Mouse (Mus musculus): ENCODE measurements around the gene Zfp609. TPM values are rescaled to one million over a fixed set of nuclear protein-coding genes. Genes with fewer than 3 reads are reported as not detected.

Gene Zfp609
- polyA plus RNA-seq, 1 experiment from 2014 or later: 7.0 TPM

- no peak for DNase-seq (ENCODE audit: low spot score)
- H3K27me3 ChIP-seq (replicated peaks; ENCODE audit: low read depth, poor library complexity, severe bottlenecking): no peaks in the 10 kb centered on the region
Observed at GRCm38 (mm10) chr9:65776874-65777432, 50.4 kb downstream of the Zfp609 start.

GRCm38 (mm10) chr9:65776137-65776872 lies 51.1 kb downstream of the Zfp609 start:
- peaks cover 19% of the 10 kb centered on the region for H3K4me1 ChIP-seq
- WGBS: 16% methylated on average over 8 of the region's 8 CpGs
- H3K9me3 ChIP-seq: no peaks in the 10 kb centered on the region; the same call in 1 of the 2 replicates
- H3K27me3 ChIP-seq (replicated peaks; ENCODE audit: low read depth, poor library complexity, severe bottlenecking): no peaks in the 10 kb centered on the region
- H3K27ac ChIP-seq (replicated peaks): peak overlapping the region; percentile 19; the same call in 1 of the 2 replicates
- 0 out of 2 replicates have a peak overlapping the region, but pooled peaks have one; percentile 16 for H3K4me3 ChIP-seq
- H3K36me3 ChIP-seq (replicated peaks): peaks cover 20% of the 10 kb centered on the region
- peak; percentile 24 for DNase-seq (ENCODE audit: low spot score)

More at GRCm38 (mm10) chr9:65776874-65777432, 50.4 kb downstream of the Zfp609 start:
- Histone ChIP-seq H3K4me1 (peaks cover 16% of the 10 kb centered on the region), H3K27ac (replicated peaks) (no peak overlapping the region), H3K9me3 (no peaks in the 10 kb centered on the region; the same call in 1 of the 2 replicates), H3K4me3 (no peak overlapping the region), H3K36me3 (replicated peaks) (peaks cover 20% of the 10 kb centered on the region)
- WGBS: 17% methylated on average over 1 of the region's 1 CpGs

GRCm38 (mm10) chr9:65773783-65774182 lies 53.6 kb downstream of the Zfp609 start:
- Histone ChIP-seq H3K36me3 (replicated peaks) (peaks cover 20% of the 10 kb centered on the region), H3K27me3 (replicated peaks; ENCODE audit: low read depth, poor library complexity, severe bottlenecking) (no peaks in the 10 kb centered on the region), H3K27ac (replicated peaks) (no peak overlapping the region), H3K4me3 (no peak overlapping the region), H3K9me3 (no peaks in the 10 kb centered on the region; the same call in 1 of the 2 replicates), H3K4me1 (peaks cover 23% of the 10 kb centered on the region)
- no peak for DNase-seq (ENCODE audit: low spot score)
- 95% methylated on average over 7 of the region's 7 CpGs for WGBS

GRCm38 (mm10) chr9:65771011-65771664 lies 56.2 kb downstream of the Zfp609 start:
- Histone ChIP-seq H3K9me3 (no peaks in the 10 kb centered on the region; the same call in 1 of the 2 replicates), H3K27ac (replicated peaks) (no peak overlapping the region)

GRCm38 (mm10) chr9:65762728-65763127 lies 64.6 kb downstream of the Zfp609 start:
- no peaks in the 10 kb centered on the region for H3K9me3 ChIP-seq

More at GRCm38 (mm10) chr9:65771011-65771664, 56.2 kb downstream of the Zfp609 start:
- Histone ChIP-seq H3K27me3 (replicated peaks; ENCODE audit: low read depth, poor library complexity, severe bottlenecking) (no peaks in the 10 kb centered on the region), H3K36me3 (replicated peaks) (peaks cover 25% of the 10 kb centered on the region), H3K4me3 (no peak overlapping the region), H3K4me1 (peaks cover 10% of the 10 kb centered on the region)
- DNase-seq (ENCODE audit: low spot score): no peak
- WGBS: 28% methylated on average over 11 of the region's 11 CpGs

GRCm38 (mm10) chr9:65759992-65760391 lies 67.4 kb downstream of the Zfp609 start:
- 90% methylated on average over 8 of the region's 8 CpGs for WGBS
- Histone ChIP-seq H3K4me3 (no peak overlapping the region), H3K9me3 (no peaks in the 10 kb centered on the region), H3K4me1 (no peaks in the 10 kb centered on the region), H3K27me3 (replicated peaks; ENCODE audit: low read depth, poor library complexity, severe bottlenecking) (no peaks in the 10 kb centered on the region), H3K36me3 (replicated peaks) (peaks cover 9% of the 10 kb centered on the region), H3K27ac (replicated peaks) (no peak overlapping the region)
- no peak for DNase-seq (ENCODE audit: low spot score)

More at GRCm38 (mm10) chr9:65762728-65763127, 64.6 kb downstream of the Zfp609 start:
- Histone ChIP-seq H3K4me3 (no peak overlapping the region), H3K27ac (replicated peaks) (no peak overlapping the region), H3K4me1 (no peaks in the 10 kb centered on the region), H3K27me3 (replicated peaks; ENCODE audit: low read depth, poor library complexity, severe bottlenecking) (no peaks in the 10 kb centered on the region), H3K36me3 (replicated peaks) (peaks cover 11% of the 10 kb centered on the region)
- 93% methylated on average over 4 of the region's 4 CpGs for WGBS
- no peak for DNase-seq (ENCODE audit: low spot score)

- Histone ChIP-seq H3K9me3 (no peaks in the 10 kb centered on the region), H3K4me3 (no peak overlapping the region), H3K27me3 (replicated peaks; ENCODE audit: low read depth, poor library complexity, severe bottlenecking) (no peaks in the 10 kb centered on the region), H3K27ac (replicated peaks) (no peak overlapping the region), H3K4me1 (no peaks in the 10 kb centered on the region), H3K36me3 (replicated peaks) (peaks cover 9% of the 10 kb centered on the region)
- WGBS: 93% methylated on average over 5 of the region's 5 CpGs
- DNase-seq (ENCODE audit: low spot score): no peak
Observed at GRCm38 (mm10) chr9:65759256-65759655, 68.1 kb downstream of the Zfp609 start.

GRCm38 (mm10) chr9:65757826-65758225 lies 69.5 kb downstream of the Zfp609 start:
- H3K9me3 ChIP-seq: no peaks in the 10 kb centered on the region
- H3K4me3 ChIP-seq: no peak overlapping the region
- WGBS: 83% methylated on average over 3 of the region's 3 CpGs
- H3K36me3 ChIP-seq (replicated peaks): peaks cover 14% of the 10 kb centered on the region
- no peaks in the 10 kb centered on the region for H3K27me3 ChIP-seq (replicated peaks; ENCODE audit: low read depth, poor library complexity, severe bottlenecking)
- H3K4me1 ChIP-seq: no peaks in the 10 kb centered on the region
- DNase-seq (ENCODE audit: low spot score): no peak
- H3K27ac ChIP-seq (replicated peaks): no peak overlapping the region

GRCm38 (mm10) chr9:65755673-65756375 lies 71.5 kb downstream of the Zfp609 start:
- WGBS: 93% methylated on average over 7 of the region's 7 CpGs
- no peak for DNase-seq (ENCODE audit: low spot score)
- Histone ChIP-seq H3K4me3 (no peak overlapping the region), H3K4me1 (no peaks in the 10 kb centered on the region), H3K36me3 (replicated peaks) (peaks cover 22% of the 10 kb centered on the region), H3K9me3 (no peaks in the 10 kb centered on the region), H3K27me3 (replicated peaks; ENCODE audit: low read depth, poor library complexity, severe bottlenecking) (no peaks in the 10 kb centered on the region), H3K27ac (replicated peaks) (no peak overlapping the region)

- 89% methylated on average over 1 of the region's 1 CpGs for WGBS
- H3K4me1 ChIP-seq: no peaks in the 10 kb centered on the region
Observed at GRCm38 (mm10) chr9:65755164-65755563, 72.2 kb downstream of the Zfp609 start.

GRCm38 (mm10) chr9:65752632-65753031 lies 74.7 kb downstream of the Zfp609 start:
- H3K36me3 ChIP-seq (replicated peaks): peaks cover 23% of the 10 kb centered on the region
- no peaks in the 10 kb centered on the region for H3K9me3 ChIP-seq
- H3K27me3 ChIP-seq (replicated peaks; ENCODE audit: low read depth, poor library complexity, severe bottlenecking): no peaks in the 10 kb centered on the region
- H3K4me1 ChIP-seq: peaks cover 3% of the 10 kb centered on the region; the same call in 1 of the 2 replicates
- DNase-seq (ENCODE audit: low spot score): no peak
- WGBS: 93% methylated on average over 3 of the region's 3 CpGs
- no peak overlapping the region for H3K27ac ChIP-seq (replicated peaks)
- H3K4me3 ChIP-seq: no peak overlapping the region

More at GRCm38 (mm10) chr9:65755164-65755563, 72.2 kb downstream of the Zfp609 start:
- peaks cover 24% of the 10 kb centered on the region for H3K36me3 ChIP-seq (replicated peaks)
- H3K27me3 ChIP-seq (replicated peaks; ENCODE audit: low read depth, poor library complexity, severe bottlenecking): no peaks in the 10 kb centered on the region
- DNase-seq (ENCODE audit: low spot score): no peak
- no peaks in the 10 kb centered on the region for H3K9me3 ChIP-seq
- H3K4me3 ChIP-seq: no peak overlapping the region
- no peak overlapping the region for H3K27ac ChIP-seq (replicated peaks)

GRCm38 (mm10) chr9:65751906-65752305 lies 75.5 kb downstream of the Zfp609 start:
- WGBS: 96% methylated on average over 7 of the region's 7 CpGs
- no peaks in the 10 kb centered on the region for H3K27me3 ChIP-seq (replicated peaks; ENCODE audit: low read depth, poor library complexity, severe bottlenecking)

More at GRCm38 (mm10) chr9:65751906-65752305, 75.5 kb downstream of the Zfp609 start:
- no peak overlapping the region for H3K27ac ChIP-seq (replicated peaks)
- no peak for DNase-seq (ENCODE audit: low spot score)
- H3K4me3 ChIP-seq: no peak overlapping the region
- H3K9me3 ChIP-seq: no peaks in the 10 kb centered on the region
- H3K36me3 ChIP-seq (replicated peaks): peaks cover 23% of the 10 kb centered on the region
- peaks cover 3% of the 10 kb centered on the region; the same call in 1 of the 2 replicates for H3K4me1 ChIP-seq
